Mouse (Mus musculus) midbrain, embryonic 13.5 days (tissue): ENCODE data around the gene Cd164. TPM values are rescaled to one million over a fixed set of nuclear protein-coding genes. Genes with fewer than 3 reads are reported as not detected.

ENCODE experiments used
- ATAC-seq: fragments of 200-750 bp; cut with Nextera tagmentation; 2 replicates; pipeline ENCODE4 v1.8.0; 2017; ENCODE audit warnings: mild to moderate bottlenecking, moderate TSS enrichment, moderate library complexity
- H3K27ac ChIP-seq: fragments of 300-500 bp; sonication (generic); 2 replicates; pipeline ENCODE4 v1.5.1; 2015; ENCODE audit warnings: inconsistent platforms, mild to moderate bottlenecking, moderate library complexity
- H3K27me3 ChIP-seq: fragments of 300-500 bp; sonication (generic); 2 replicates; pipeline ENCODE4 v1.6.1; 2015; ENCODE audit warnings: mild to moderate bottlenecking, inconsistent platforms
- H3K36me3 ChIP-seq: fragments of 300-500 bp; sonication (generic); 2 replicates; pipeline ENCODE4 v1.6.1; 2015; ENCODE audit warnings: mild to moderate bottlenecking, inconsistent platforms
- H3K4me1 ChIP-seq: fragments of 300-500 bp; sonication (generic); replicated peaks from 2 replicates; pipeline ENCODE4 v1.6.1; 2015; ENCODE audit warnings: inconsistent platforms
- H3K4me2 ChIP-seq: fragments of 300-500 bp; sonication (generic); replicated peaks from 2 replicates; pipeline ENCODE4 v1.6.1; 2015; ENCODE audit warnings: moderate library complexity, mild to moderate bottlenecking, inconsistent platforms
- H3K4me3 ChIP-seq: fragments of 300-500 bp; sonication (generic); replicated peaks from 2 replicates; pipeline ENCODE4 v1.5.1; 2015; ENCODE audit warnings: mild to moderate bottlenecking, inconsistent platforms
- H3K9ac ChIP-seq: fragments of 300-500 bp; sonication (generic); replicated peaks from 2 replicates; pipeline ENCODE4 v1.6.1; 2015; ENCODE audit warnings: mild to moderate bottlenecking, inconsistent platforms
- H3K9me3 ChIP-seq: fragments of 300-500 bp; sonication (generic); 2 replicates; pipeline ENCODE4 v1.6.1; 2016; ENCODE audit warnings: mild to moderate bottlenecking, inconsistent platforms
- WGBS: fragments of 180-500 bp; shearing (Covaris S2); methylation state at CpG from one replicate; pipeline ENCODE4 v1.1.7; 2015; 5-methylcytosine and 5-hydroxymethylcytosine counted together
- polyA plus RNA-seq: library from polyadenylated mRNA; unstranded; fragments of >200 nt; fragmentation: Nextera tagmentation; extraction: Ambion mirVana; gene quantifications from 2 replicates; pipeline ENCODE4 v1.2.1, GENCODE M21; 2015

Gene Cd164
- polyA plus RNA-seq, 1 experiment from 2014 or later, result 56.5 TPM

- H3K4me1 ChIP-seq, result no peaks in the 10 kb centered on the region
- H3K4me2 ChIP-seq, result no peak overlapping the region
- H3K27me3 ChIP-seq, result no peaks in the 10 kb centered on the region
- no peaks in the 10 kb centered on the region for H3K9me3 ChIP-seq
- H3K36me3 ChIP-seq, result no peaks in the 10 kb centered on the region
- H3K9ac ChIP-seq, result no peak overlapping the region
- H3K4me3 ChIP-seq, result no peak overlapping the region
- ATAC-seq, result no peak
- 92% methylated on average over 7 of the region's 7 CpGs for WGBS
- no peak overlapping the region for H3K27ac ChIP-seq
These were observed 57.2 kb downstream of the Cd164 start for GRCm38 (mm10) chr10:41576328-41576833.

GRCm38 (mm10) chr10:41578541-41578940 lies 59.3 kb downstream of the Cd164 start:
- Histone ChIP-seq H3K4me2 (no peak overlapping the region), H3K9ac (no peak overlapping the region), H3K4me1 (0 out of 2 replicates have a peak, but pooled peaks cover 3% of the 10 kb centered on the region), H3K9me3 (no peaks in the 10 kb centered on the region), H3K36me3 (no peaks in the 10 kb centered on the region), H3K27me3 (no peaks in the 10 kb centered on the region), H3K27ac (no peak overlapping the region), H3K4me3 (no peak overlapping the region)
- ATAC-seq, result no peak
- 50% methylated on average over 1 of the region's 1 CpGs for WGBS

DNA sequence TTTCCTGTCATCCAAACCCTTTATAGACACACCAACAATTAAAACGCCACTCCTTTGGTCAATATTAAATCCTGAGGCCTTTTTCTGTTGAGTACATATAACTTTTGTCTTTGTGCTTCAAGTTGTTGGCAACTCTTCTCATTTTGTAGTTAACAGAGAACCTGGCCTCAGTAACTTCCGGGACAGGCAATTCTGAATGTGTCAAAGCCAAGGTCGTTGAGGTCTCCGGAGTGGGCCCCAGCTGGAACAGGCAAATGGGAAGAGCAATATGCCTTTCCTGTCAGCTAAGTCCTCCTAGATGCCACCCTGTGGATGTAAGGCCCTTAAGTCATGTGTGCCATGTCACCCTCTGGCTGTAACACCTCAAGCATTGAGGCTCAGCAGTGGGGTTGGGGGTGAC lies 61.2 kb downstream of the Cd164 start:
- no peak overlapping the region for H3K27ac ChIP-seq
- no peak for ATAC-seq
- no peak overlapping the region for H3K4me2 ChIP-seq
- H3K4me1 ChIP-seq, result 0 out of 2 replicates have a peak, but pooled peaks cover 3% of the 10 kb centered on the region
- H3K9ac ChIP-seq, result no peak overlapping the region
- H3K27me3 ChIP-seq, result no peaks in the 10 kb centered on the region
- no peaks in the 10 kb centered on the region for H3K36me3 ChIP-seq
- 87% methylated on average over 4 of the region's 4 CpGs for WGBS
- H3K4me3 ChIP-seq, result no peak overlapping the region
- H3K9me3 ChIP-seq, result no peaks in the 10 kb centered on the region

Other genes starting within 250 kb of the Cd164 start
- 25.9 and 27.9 TPM in 2 replicates for gene Fig4, start 216.2 kb upstream of the Cd164 start, polyA plus RNA-seq
- 0.10 and 0.17 TPM in 2 replicates for gene Ak9, start 215.4 kb upstream of the Cd164 start, polyA plus RNA-seq
- gene Zbtb24, start 69.0 kb upstream of the Cd164 start, polyA plus RNA-seq, result 20.6 and 22.8 TPM in 2 replicates
- 27.9 and 31.9 TPM in 2 replicates for gene Mical1, start 43.1 kb upstream of the Cd164 start, polyA plus RNA-seq
- 35.0 and 37.0 TPM in 2 replicates for gene Smpd2, start 29.0 kb upstream of the Cd164 start, polyA plus RNA-seq
- 1.6 and 2.7 TPM in 2 replicates for gene Ppil6, start 29.0 kb upstream of the Cd164 start, polyA plus RNA-seq
- 0.35 and 0.70 TPM in 2 replicates for gene Ccdc162, start 197.2 kb downstream of the Cd164 start, polyA plus RNA-seq